Mouse (Mus musculus): ENCODE data around the gene Dlg2.

GRCm38 (mm10) chr7:92439503-92440487 is 1963.3 kb downstream of the Dlg2 start:
- TF ChIP-seq POLR2A (IDR thresholded peaks at IDR 0.05; ENCODE audit: insufficient read depth, low read depth, low read length), result no peak
- no peak for TF ChIP-seq CTCF (IDR thresholded peaks at IDR 0.05)
- TF ChIP-seq EP300 (IDR thresholded peaks at IDR 0.05; ENCODE audit: insufficient read depth, low read depth, low read length), result no peak
